Mouse (Mus musculus) myocyte (in vitro differentiated cells): ENCODE results near the gene Cactin.

Experiments used
- E2F4 ChIP-seq: IDR thresholded peaks from one replicate; pipeline ENCODE4 v1.6.1; 2011; ENCODE audit warnings: mild to moderate bottlenecking, control low read depth, moderate library complexity; ENCODE audit not compliant: insufficient read depth
- MYOG ChIP-seq, 3 experiments: IDR thresholded peaks; one replicate each; pipeline ENCODE4 v1.6.1; 2011; ENCODE audit warnings: control low read depth in 2 of 3, low read depth in 2 of 3, mild to moderate bottlenecking in 2 of 3; ENCODE audit not compliant: insufficient read length in 2 of 3, control insufficient read depth in 1 of 3, insufficient read depth in 1 of 3
- POLR2A ChIP-seq: IDR thresholded peaks from one replicate; pipeline ENCODE4 v1.6.1; 2011; ENCODE audit warnings: low read depth, mild to moderate bottlenecking, control low read depth, moderate library complexity; ENCODE audit not compliant: insufficient read length
- REST ChIP-seq: IDR thresholded peaks from one replicate; pipeline ENCODE4 v1.6.1; 2011; ENCODE audit warnings: mild to moderate bottlenecking, control low read depth, moderate library complexity; ENCODE audit not compliant: insufficient read depth, insufficient read length

- no peak for TF ChIP-seq POLR2A
- TF ChIP-seq REST = no peak
- no peak for TF ChIP-seq E2F4
- no peak for TF ChIP-seq MYOG (IDR thresholded peaks at IDR 0.05; ENCODE audit: control insufficient read depth in 1 of 3, insufficient read depth in 1 of 3, insufficient read length in 2 of 3, low read depth in 2 of 3)
These were observed 7.1 kb downstream of the Cactin start for GRCm38 (mm10) chr10:81327959-81328358.
